Mouse (Mus musculus): ENCODE measurements around the gene Ptprm. TPM values are rescaled to one million over a fixed set of nuclear protein-coding genes. Genes with fewer than 3 reads are reported as not detected.

Ptprm gene
- polyA plus RNA-seq, 1 experiment from 2014 or later = 19.7 TPM

DNA sequence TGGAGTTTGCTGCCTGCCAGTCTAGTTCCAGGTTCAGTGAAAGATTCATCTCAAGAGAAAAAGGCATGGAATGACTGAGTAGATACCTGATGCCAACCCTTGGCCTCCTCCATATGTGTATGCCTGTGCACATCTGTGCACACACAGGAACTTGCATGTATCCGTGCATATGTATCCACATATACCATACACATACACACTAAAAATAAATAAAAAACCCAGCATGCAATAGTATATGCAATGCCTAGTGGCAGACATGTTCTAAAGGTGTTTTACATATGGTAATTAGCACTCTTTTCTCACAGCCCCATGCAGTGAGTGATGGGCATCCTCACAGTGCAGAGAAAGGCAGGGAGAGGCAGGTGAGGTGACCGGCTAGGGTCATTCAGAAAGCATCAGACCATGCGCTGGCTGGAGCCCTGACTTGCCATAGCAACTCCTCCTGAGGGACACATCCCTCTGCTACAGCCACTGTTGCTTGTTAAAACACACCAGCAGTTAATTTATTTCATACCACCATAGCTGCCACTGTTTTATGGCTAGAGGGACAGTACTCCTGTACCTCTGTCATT, 734.9 kb downstream of the Ptprm start:
- Histone ChIP-seq H3K4me3 (ENCODE audit: low read depth, low read length) (no peak overlapping the region), H3K36me3 (ENCODE audit: control insufficient read depth, insufficient read depth, low read length) (no peaks in the 10 kb centered on the region), H3K4me2 (ENCODE audit: low read length) (no peak overlapping the region), H3K9me3 (replicated peaks; ENCODE audit: control insufficient read depth, low read length, poor library complexity, severe bottlenecking) (no peaks in the 10 kb centered on the region), H3K9ac (ENCODE audit: low read depth, low read length) (no peak overlapping the region), H3K4me1 (ENCODE audit: control insufficient read depth, insufficient read depth, low read length) (peaks cover 3% of the 10 kb centered on the region; the same call in 1 of the 2 replicates), H3K27me3 (ENCODE audit: control insufficient read depth, insufficient read depth, low read depth, low read length) (no peaks in the 10 kb centered on the region), H3K27ac (ENCODE audit: low read length) (no peak overlapping the region)
- 71% methylated on average over 3 of the region's 3 CpGs for WGBS
- ATAC-seq = peak; percentile 48; the same call in 1 of the 2 replicates

Small RNA genes within 50 kb of the gene (microRNA-seq; reads per million reads assigned to microRNA genes)
- gene Mir5709 = 0.69 reads per million

Measured in midbrain, embryonic 16.5 days (tissue).